Mouse (Mus musculus): ENCODE data around the gene Fzr1. TPM values are rescaled to one million over a fixed set of nuclear protein-coding genes. Genes with fewer than 3 reads are reported as not detected.

Gene Fzr1
- 10 to 100 TPM; 68.6 to 73.2 TPM for total RNA-seq (2021)
- long read RNA-seq, experiment 1, transcript Fzr1-205 (14 exons, 3,057 nt) = major isoform, 107 of 131 reads
- long read RNA-seq, experiment 1, partial matches to known transcripts = 13 of 131 reads
- long read RNA-seq, experiment 1, other reads (novel, unspliced or antisense) = 11 of 131 reads
- long read RNA-seq, experiment 2, transcript Fzr1-205 (14 exons, 3,057 nt) = major isoform, 126 of 156 reads
- long read RNA-seq, experiment 2, partial matches to known transcripts = 13 of 156 reads
- long read RNA-seq, experiment 2, other reads (novel, unspliced or antisense) = 17 of 156 reads

- DNase-seq (ENCODE audit: low spot score in 2 of 2) = no peak
Measured at GRCm38 (mm10) chr10:81377793-81378552, at the start of gene Fzr1. Gene Fzr1 (minus strand): TSS chr10:81378516.

DNA sequence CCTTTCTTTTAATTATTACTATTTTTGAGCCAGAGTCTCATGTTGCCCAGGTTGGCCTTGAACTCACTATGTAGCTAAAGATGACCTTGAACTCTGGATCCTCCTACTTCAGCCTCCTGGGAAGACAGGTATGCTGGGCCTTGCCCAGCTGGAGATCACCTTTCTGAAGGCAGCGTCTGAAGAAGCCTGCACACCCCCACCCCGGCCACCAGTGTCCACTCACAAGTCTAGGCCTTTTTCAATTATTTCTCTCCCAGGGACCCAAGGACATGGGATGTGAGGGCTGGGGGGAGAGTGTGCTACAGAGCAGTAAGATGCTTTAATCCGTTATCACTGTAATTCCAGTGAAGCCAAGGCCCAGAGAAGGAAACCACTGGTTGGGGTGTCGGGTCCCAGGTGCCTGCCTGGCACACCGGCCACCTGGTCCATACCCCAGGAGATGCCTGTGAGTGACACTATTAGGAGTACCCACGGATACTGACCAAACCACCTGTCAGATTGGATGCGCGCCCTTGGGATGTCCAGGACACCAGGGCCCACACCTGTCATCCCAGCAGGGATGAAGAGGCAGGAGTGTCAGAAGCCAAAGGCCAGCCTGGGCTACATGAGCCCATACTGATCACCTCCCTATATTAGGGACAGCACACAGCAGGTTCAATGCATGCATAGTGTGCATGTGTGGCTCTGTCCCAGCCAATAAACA is 49.6 kb upstream of the Fzr1 start:
- DNase-seq (ENCODE audit: low spot score in 2 of 2) = peak in 1 of 2 experiments; percentile 1

GRCm38 (mm10) chr10:81427327-81427726 is 49.0 kb upstream of the Fzr1 start:
- peak in 1 of 2 experiments; percentile 2 for DNase-seq (ENCODE audit: low spot score in 2 of 2)

DNA sequence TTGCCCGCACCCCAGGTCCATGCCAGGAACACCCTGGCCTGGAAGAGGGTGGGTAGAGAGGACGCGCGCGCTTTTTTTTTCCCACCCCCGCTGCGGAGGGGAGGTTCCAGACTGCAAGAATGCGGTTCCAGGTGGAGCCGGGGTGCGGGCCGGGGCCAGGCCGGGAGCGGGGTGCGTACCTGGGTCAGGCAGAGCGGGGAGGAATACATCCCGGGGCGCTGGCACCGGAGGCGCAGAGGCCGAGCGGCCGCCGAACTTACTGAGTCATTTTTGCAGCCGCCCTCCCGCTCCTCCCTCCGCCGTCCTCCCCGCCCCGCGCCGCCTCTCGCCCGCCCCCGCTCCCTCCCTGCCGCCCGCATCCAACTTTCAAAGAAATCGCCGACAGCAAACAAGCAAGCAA is 48.6 kb upstream of the Fzr1 start:
- DNase-seq (ENCODE audit: low spot score in 2 of 2) = peak in 1 of 2 experiments; percentile 16

GRCm38 (mm10) chr10:81426081-81426671 is 47.9 kb upstream of the Fzr1 start:
- peak in 1 of 2 experiments; percentile 16 for DNase-seq (ENCODE audit: low spot score in 2 of 2)

GRCm38 (mm10) chr10:81425236-81425850 is 47.0 kb upstream of the Fzr1 start:
- peak in 1 of 2 experiments; percentile 9 for DNase-seq (ENCODE audit: low spot score in 2 of 2)

DNA sequence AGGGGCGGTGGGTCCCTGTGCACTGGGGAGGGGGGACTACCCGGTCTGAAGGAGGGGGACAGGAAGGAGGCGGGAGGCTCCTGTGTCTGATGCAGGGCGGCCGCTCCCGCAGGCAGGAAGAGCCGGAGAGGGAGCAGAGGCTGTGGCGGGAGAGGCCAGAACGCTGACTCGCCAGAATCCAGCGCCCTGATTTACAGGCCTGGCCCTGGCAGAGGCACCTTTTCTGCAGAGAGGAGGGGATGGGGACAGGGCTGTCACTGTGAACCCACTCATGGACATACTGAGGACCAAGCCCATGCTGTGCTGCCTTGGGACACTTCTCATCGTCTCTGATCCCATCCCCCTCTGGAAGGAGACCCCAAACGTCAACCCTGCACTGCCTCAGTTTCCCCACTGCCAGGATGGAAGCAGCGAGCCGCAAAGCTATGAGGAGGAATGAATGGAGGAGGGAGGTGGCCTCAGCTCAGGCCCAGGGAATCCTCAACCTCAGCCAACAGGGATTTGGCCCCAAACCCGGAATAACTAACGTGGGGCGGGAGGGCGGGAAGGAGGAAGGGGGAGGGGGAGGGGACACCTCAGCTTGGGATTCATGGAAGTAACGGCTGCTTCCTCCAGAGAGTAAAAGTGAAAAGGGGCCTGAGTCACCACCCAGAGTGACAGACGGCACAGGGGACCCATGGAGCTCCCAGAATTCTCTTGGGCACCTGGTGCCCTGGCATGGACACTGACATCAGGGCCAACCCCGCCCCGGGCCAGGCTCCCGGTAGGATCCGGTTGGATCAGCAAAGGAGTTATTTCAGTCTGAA is 46.1 kb upstream of the Fzr1 start:
- peak in 1 of 2 experiments; percentile 35 for DNase-seq (ENCODE audit: low spot score in 2 of 2)

DNA sequence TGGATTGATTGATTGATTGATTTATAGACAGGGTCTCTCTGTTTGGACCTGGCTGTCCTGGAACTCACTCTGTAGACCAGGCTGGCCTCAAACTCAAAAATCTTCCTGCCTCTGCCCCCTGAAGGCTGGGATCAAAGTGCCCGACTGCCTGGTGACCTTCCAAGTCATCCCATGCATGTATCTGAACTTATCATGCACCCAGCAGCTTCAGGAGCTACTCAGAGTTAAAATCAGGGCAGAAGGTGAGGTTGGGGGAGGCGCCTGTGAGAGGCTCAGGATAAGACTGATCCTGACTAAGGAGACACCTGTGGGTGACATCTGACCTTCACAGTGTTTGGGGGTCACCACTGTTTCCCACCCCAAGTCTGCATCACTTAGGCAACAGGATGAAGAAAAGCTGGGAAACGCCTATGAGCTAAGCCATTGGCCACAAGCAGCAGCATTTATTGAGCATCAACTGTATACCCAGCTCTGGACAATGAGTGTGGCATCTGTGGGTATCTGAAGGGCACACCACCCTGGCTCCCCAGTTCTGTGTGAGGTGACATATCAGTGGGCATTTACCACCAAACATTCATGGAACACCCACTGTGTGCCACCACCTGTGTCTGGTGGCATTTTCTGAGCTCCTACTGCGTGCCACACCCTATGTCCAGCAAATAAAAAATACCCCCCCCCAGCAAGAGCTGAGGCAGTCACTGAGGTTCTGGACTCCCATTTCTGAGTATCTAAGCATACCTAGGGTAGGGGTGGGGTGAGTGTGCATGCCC is 45.3 kb upstream of the Fzr1 start:
- DNase-seq (ENCODE audit: low spot score in 2 of 2) = peak in 1 of 2 experiments; percentile 1

DNA sequence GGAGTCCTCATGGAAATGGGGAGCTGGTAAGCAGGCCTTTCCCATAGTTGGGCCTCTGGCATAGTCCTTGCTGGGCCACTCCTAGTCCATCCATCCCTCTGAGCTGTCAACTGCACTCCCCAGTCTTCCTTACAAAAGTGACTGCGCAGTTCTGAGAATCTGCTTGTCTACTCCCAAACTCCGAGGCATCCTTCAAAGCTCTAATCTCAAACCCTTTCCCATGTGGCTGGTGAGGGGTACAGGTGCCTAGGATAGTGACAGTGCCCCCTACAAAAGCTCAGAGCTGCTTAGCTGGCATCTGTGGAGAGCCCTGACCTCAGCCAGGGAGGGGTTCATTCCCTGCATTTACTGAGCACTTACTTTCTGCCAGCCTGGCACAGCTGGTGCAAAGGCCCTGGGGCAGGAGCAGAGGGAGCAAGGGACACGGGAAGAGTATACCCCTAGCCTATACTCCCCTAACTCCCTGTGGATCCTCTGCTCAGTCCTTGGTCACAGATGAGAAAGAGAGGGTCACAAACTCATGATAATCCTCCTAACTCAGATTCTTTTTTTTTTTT is 44.4 kb upstream of the Fzr1 start:
- DNase-seq (ENCODE audit: low spot score in 2 of 2) = no peak

DNA sequence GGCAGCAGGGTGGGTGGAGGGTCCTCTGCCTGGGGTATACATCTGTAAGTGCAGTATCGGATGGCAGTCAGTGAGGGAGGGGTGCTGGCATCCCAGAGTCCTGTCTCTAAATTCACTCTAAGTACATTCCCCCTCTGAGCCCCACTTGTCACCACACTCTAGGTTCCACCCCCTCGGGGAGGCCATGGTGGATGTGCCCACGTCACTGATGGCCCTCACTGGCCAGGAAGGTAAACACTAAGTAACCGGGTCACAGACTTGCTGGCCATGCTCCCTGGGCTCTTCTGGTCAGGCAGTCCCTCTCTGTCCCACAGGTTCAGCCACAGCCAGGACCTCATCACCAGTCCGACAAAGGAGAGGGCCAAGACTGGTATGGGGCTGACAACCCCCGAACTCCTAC is 43.9 kb upstream of the Fzr1 start:
- DNase-seq (ENCODE audit: low spot score in 2 of 2) = no peak

GRCm38 (mm10) chr10:81421797-81422100 is 43.4 kb upstream of the Fzr1 start:
- peak in 1 of 2 experiments; percentile 1 for DNase-seq (ENCODE audit: low spot score in 2 of 2)

GRCm38 (mm10) chr10:81421041-81421796 is 42.9 kb upstream of the Fzr1 start:
- no peak for DNase-seq (ENCODE audit: low spot score in 2 of 2)

GRCm38 (mm10) chr10:81420191-81420767 is 42.0 kb upstream of the Fzr1 start:
- peak in 1 of 2 experiments; percentile 5 for DNase-seq (ENCODE audit: low spot score in 2 of 2)

GRCm38 (mm10) chr10:81419111-81419928 is 41.0 kb upstream of the Fzr1 start:
- DNase-seq (ENCODE audit: low spot score in 2 of 2) = no peak

DNA sequence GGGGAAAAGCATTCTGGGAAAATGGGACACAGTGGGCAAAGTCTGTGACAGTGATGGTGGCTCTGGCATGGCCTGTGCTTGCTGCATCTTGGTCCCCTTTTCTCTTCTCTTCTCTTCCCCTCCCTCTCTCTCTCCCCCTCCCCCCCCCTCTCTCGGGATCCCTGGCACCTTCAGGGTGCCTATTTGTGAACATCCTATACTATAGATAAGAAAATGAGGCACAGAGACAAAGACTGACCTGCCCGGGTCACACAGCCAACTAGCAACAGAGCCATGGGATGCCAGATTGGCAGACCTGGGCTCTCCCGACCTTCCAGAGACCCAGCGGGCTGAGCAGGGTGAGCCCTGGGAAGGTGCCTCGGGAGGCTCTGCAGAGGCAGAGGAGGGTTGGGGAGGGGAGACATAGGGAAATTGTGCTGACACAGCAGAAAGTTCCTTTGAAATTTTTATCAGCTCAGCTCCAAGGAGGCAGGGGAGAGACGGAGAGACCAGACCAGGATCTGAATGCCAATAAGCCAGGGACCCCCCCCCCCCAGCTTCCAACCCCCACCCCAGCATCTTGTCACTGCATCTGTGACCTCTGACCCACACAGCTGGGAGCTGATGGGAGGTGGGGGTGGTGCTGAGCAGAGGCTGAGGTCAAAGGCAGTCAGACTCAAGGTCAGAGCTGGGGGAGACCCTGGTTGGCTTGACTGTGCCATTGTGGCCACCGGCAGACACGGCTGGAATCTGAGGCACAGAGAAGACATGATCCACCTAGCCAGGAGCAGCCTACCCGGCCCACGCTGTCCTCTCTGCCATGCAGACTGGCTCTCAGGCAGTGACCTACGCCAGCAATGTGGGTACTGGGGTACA is 40.1 kb upstream of the Fzr1 start:
- DNase-seq (ENCODE audit: low spot score in 2 of 2) = no peak
